Mouse (Mus musculus) embryonic fibroblast, embryonic 13.5 days (primary cell): ENCODE results near the gene Spata31d1d. TPM values are rescaled to one million over a fixed set of nuclear protein-coding genes. Genes with fewer than 3 reads are reported as not detected.
"Not testable (repeated sequence)": the region's sequence is repeated elsewhere in the genome, so short reads cannot be mapped to it uniquely, and the experiment has no call there.

Source experiments
- H3K27ac ChIP-seq: 2 replicates; pipeline ENCODE4 v1.5.1; 2012; ENCODE audit warnings: low read length, control low read depth, inconsistent platforms; ENCODE audit not compliant: insufficient read depth
- H3K4me1 ChIP-seq: 2 replicates; pipeline ENCODE4 v1.6.1; 2011; ENCODE audit warnings: low read length; ENCODE audit not compliant: control insufficient read depth, insufficient read depth
- H3K4me3 ChIP-seq: 2 replicates; pipeline ENCODE4 v1.5.1; 2011; ENCODE audit warnings: mild to moderate bottlenecking, control low read depth, low read length; ENCODE audit not compliant: insufficient read depth
- CTCF ChIP-seq: IDR thresholded peaks from 2 replicates; pipeline ENCODE4 v1.5.1; 2011; ENCODE audit warnings: mild to moderate bottlenecking, control low read depth, low read length, moderate library complexity, borderline replicate concordance; ENCODE audit not compliant: insufficient read depth
- POLR2A ChIP-seq: IDR thresholded peaks from 2 replicates; pipeline ENCODE4 v1.6.1; 2011; ENCODE audit warnings: low read depth, mild to moderate bottlenecking, control low read depth, low read length, moderate library complexity
- polyA plus RNA-seq: library from polyadenylated mRNA; stranded (reverse); fragments of >200 nt; gene quantifications from 2 replicates; pipeline ENCODE4 v1.2.4, GENCODE M21; 2011; ENCODE audit warnings: low read depth; ENCODE audit not compliant: missing spikeins, insufficient read length

The Spata31d1d gene
- not detected in 2 replicates for polyA plus RNA-seq

- Histone ChIP-seq H3K27ac (no peak within 1 kb of the TSS), H3K4me3 (no peak within 1 kb of the TSS), H3K4me1 (no peaks in the 10 kb centered on the region)
- no peak for TF ChIP-seq CTCF
- TF ChIP-seq POLR2A, result no peak
These were observed at the start of gene Spata31d1d for GRCm38 (mm10) chr13:59731652-59732051. Gene Spata31d1d, minus strand, starts transcription at chr13:59731752.

GRCm38 (mm10) chr13:59779744-59780264 is 48.3 kb upstream of the Spata31d1d start:
- not testable (repeated sequence) for H3K4me1 ChIP-seq, H3K27ac ChIP-seq, H3K4me3 ChIP-seq

DNA sequence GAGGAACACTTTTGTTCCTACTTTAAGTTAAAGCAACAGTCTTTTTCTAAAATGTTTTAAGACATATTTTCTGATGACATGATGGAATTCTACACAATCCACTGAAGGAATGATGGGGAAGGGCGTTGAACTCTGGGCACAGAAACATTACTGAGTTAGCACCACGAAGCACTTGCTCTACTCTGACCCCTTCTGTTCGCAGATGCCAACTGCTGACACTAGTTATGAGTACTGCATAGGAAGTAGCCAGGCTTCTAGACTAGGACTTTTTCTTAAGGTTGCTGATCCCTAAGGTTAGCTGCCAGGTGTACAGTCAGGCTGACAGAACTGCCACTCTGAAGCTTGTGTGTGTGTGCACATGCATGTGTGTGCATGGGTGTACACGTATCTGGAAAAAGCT is 47.7 kb upstream of the Spata31d1d start:
- Histone ChIP-seq H3K4me3 (no peak overlapping the region), H3K4me1 (no peaks in the 10 kb centered on the region)
- no peak for TF ChIP-seq CTCF
- TF ChIP-seq POLR2A, result no peak

DNA sequence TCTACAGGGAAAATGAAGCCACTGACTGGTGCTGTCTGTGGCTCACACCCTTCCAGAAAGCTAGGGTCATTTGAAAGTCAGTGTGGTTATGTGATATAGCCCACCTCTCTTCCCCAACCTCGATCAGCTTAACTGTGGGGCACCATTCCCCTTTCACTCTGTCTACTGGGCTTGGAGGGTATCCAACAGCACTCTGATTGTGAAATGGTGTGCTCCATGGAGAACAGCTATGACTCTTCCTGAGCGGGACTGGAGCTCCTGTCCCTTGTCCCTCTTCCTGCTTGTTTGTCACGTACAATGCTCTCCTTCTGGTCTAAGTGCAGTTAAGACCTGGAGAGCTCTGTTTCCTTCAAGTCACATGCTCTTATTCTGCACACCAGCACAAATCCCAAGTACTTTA is 43.6 kb upstream of the Spata31d1d start:
- H3K27ac ChIP-seq, result no peak overlapping the region
- H3K4me3 ChIP-seq, result no peak overlapping the region
- peaks cover 2% of the 10 kb centered on the region; the same call in 1 of the 2 replicates for H3K4me1 ChIP-seq
- TF ChIP-seq CTCF (no peak), POLR2A (no peak)

More for the DNA sequence above, 47.7 kb upstream of the Spata31d1d start:
- H3K27ac ChIP-seq, result no peak overlapping the region

GRCm38 (mm10) chr13:59771257-59771656 is 39.7 kb upstream of the Spata31d1d start:
- Histone ChIP-seq H3K4me3 (no peak overlapping the region), H3K4me1 (peaks cover 5% of the 10 kb centered on the region), H3K27ac (peak overlapping the region; percentile 90; the same call in 1 of the 2 replicates)
- 0 out of 2 replicates have a peak, but pooled peaks have one; percentile 12 for TF ChIP-seq POLR2A
- no peak for TF ChIP-seq CTCF

DNA sequence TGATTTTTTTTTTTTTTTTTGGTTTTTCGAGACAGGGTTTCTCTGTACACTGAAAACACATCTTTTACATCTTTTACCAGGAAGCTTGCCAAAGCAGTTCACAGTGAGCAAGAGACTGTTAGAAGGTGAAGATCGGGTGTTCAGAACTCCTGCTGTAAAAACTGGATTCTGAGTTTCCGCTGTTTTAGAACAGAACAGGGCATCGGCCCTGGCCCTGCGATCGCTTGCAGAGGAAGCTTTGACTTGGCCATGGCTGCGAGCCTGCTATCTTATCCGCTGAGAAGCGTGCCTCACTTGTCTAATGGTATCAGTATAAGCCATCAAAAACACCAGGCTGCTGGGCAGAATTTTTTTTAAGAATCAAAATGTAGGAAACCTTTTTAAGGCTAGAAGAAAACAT is 39.3 kb upstream of the Spata31d1d start:
- H3K4me1 ChIP-seq, result peaks cover 5% of the 10 kb centered on the region
- no peak overlapping the region for H3K4me3 ChIP-seq
- H3K27ac ChIP-seq, result peak overlapping the region; percentile 90; the same call in 1 of the 2 replicates
- TF ChIP-seq CTCF (no peak), POLR2A (no peak)

DNA sequence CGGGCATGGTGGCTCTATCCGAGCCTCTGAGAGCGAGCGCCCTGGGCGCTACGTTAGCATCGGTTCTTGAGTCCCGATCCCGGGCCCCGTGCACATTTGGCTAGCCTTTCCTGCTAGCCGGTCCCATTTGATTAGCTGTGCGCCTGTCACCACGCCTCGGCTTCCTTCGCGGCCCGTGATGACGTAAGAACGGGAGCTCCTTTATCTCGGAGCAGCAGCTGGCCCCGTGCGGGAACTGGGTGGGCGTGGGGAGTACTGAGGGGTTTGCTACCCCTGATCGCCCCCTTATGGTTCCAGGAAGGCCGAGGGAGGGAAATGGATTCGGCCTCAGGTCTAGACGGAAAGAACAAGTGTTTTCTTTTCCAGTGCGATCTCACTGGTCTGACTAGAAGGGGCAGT is 38.6 kb upstream of the Spata31d1d start:
- Histone ChIP-seq H3K4me1 (peaks cover 5% of the 10 kb centered on the region), H3K27ac (peak overlapping the region; percentile 90), H3K4me3 (peak overlapping the region; percentile 63)
- no peak for TF ChIP-seq CTCF
- no peak; the same call in 1 of the 2 replicates for TF ChIP-seq POLR2A

- TF ChIP-seq POLR2A (peak; percentile 77), CTCF (no peak)
- Histone ChIP-seq H3K4me1 (peaks cover 5% of the 10 kb centered on the region), H3K27ac (peak within 1 kb of the TSS; percentile 90), H3K4me3 (peak within 1 kb of the TSS; percentile 86)
These were observed 38.0 kb upstream of the Spata31d1d start, which contains the start of gene Isca1 for GRCm38 (mm10) chr13:59769296-59770163. Gene Isca1, minus strand, starts transcription at chr13:59769810.

DNA sequence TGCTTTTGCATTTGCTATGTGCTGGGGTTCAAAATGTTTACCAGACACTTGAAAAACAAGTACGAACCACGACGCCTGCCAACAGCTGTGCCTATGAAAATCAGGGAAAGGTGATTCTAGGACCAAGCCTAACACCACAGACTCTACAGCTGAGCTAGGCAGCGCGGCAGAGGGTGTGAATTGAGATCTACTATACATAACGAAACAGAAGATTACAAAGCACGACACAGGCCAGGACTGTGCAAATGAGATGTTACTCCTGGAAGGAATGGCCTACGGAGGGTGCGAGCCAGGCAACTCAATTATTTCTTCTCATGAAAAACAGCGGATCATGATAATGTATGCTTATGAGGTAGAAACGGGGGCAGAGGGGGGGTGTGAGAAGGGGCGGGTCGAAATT is 37.0 kb upstream of the Spata31d1d start:
- H3K4me1 ChIP-seq, result peaks cover 5% of the 10 kb centered on the region
- peak overlapping the region; percentile 86 for H3K4me3 ChIP-seq
- TF ChIP-seq POLR2A (no peak), CTCF (no peak)
- H3K27ac ChIP-seq, result no peak overlapping the region
